Comparison of ENCODE assay signal across 19 mouse cellular contexts in genomic region chr17:70967646-70968045, GRCm38 (mm10). TPM values are rescaled to one million over a fixed set of nuclear protein-coding genes. Genes with fewer than 3 reads are reported as not detected.
DNase-seq lines count a peak whose midpoint lies in the region; ATAC-seq lines count a peak whose summit lies in the region.
"Had no signal": no experiment of that assay in that cellular context is flagged by ENCODE, and none has a peak within 500 bp of the region (broad histone marks: within the 10 kb centered on the region; RNA-seq: fewer than 3 reads in every experiment).

No protein-coding gene starts in this region.

- no peaks in the 10 kb centered on the region for H3K36me3 ChIP-seq in hindbrain, embryonic 10.5 days
- no peaks in the 10 kb centered on the region for H3K36me3 ChIP-seq in hindbrain, embryonic 16.5 days (ENCODE audit: control insufficient read depth, insufficient read depth, low read length)
- no peaks in the 10 kb centered on the region for H3K36me3 ChIP-seq in midbrain, embryonic 14.5 days (ENCODE audit: control insufficient read depth, insufficient read depth, low read length)
- H3K36me3 ChIP-seq in midbrain, embryonic 11.5 days (ENCODE audit: control insufficient read depth, insufficient read depth, low read length): no peaks in the 10 kb centered on the region
- H3K36me3 ChIP-seq: neural tube, embryonic 12.5 days had no signal

- ATAC-seq in hindbrain, embryonic 16.5 days: no peak
- no peak for ATAC-seq in midbrain, embryonic 14.5 days (ENCODE audit: low FRiP score, low TSS enrichment)
- ATAC-seq in midbrain, embryonic 11.5 days (ENCODE audit: low FRiP score): no peak
- 0 out of 2 replicates have a peak, but pooled peaks have one; percentile 7 for ATAC-seq in monocyte, adult 5-6 weeks (replicated peaks; ENCODE audit: insufficient number of reproducible peaks, low FRiP score, low TSS enrichment, poor library complexity, severe bottlenecking)
- no peak for ATAC-seq in activated CD4-positive, CD25-positive, alpha-beta regulatory T cell, adult 4 months
- ATAC-seq: forebrain, embryonic 13.5 days; midbrain, embryonic 16.5 days; Patski had no signal

- 56% methylated on average over 12 of the region's 12 CpGs for WGBS in hindbrain, embryonic 10.5 days
- WGBS in hindbrain, embryonic 16.5 days: 49% methylated on average over 12 of the region's 12 CpGs
- 40% methylated on average over 12 of the region's 12 CpGs for WGBS in midbrain, embryonic 14.5 days
- 52% methylated on average over 12 of the region's 12 CpGs for WGBS in midbrain, embryonic 11.5 days

- H3K4me2 ChIP-seq in hindbrain, embryonic 16.5 days (ENCODE audit: low read length): no peak overlapping the region
- H3K4me2 ChIP-seq in midbrain, embryonic 14.5 days (ENCODE audit: low read length): no peak overlapping the region
- no peak overlapping the region; the same call in 1 of the 2 replicates for H3K4me2 ChIP-seq in midbrain, embryonic 11.5 days
- H3K4me2 ChIP-seq: forebrain, embryonic 13.5 days; neural tube, embryonic 12.5 days had no signal

- no peak overlapping the region for H3K4me3 ChIP-seq in hindbrain, embryonic 10.5 days
- H3K4me3 ChIP-seq in hindbrain, embryonic 16.5 days (ENCODE audit: low read length): no peak overlapping the region
- H3K4me3 ChIP-seq in midbrain, embryonic 14.5 days (replicated peaks; ENCODE audit: low read depth, low read length): no peak overlapping the region
- no peak overlapping the region for H3K4me3 ChIP-seq in midbrain, embryonic 11.5 days (ENCODE audit: low read depth, low read length)
- H3K4me3 ChIP-seq: forebrain, embryonic 13.5 days; neural tube, embryonic 12.5 days had no signal

- H3K27ac ChIP-seq in hindbrain, embryonic 10.5 days: no peak overlapping the region
- H3K27ac ChIP-seq in hindbrain, embryonic 16.5 days (ENCODE audit: low read depth, low read length): no peak overlapping the region
- H3K27ac ChIP-seq in midbrain, embryonic 14.5 days (replicated peaks; ENCODE audit: low read depth, low read length): no peak overlapping the region
- H3K27ac ChIP-seq in midbrain, embryonic 11.5 days (ENCODE audit: low read depth, low read length): no peak overlapping the region
- H3K27ac ChIP-seq: forebrain, embryonic 13.5 days; neural tube, embryonic 12.5 days had no signal

- peaks cover 3% of the 10 kb centered on the region; the same call in 1 of the 2 replicates for H3K27me3 ChIP-seq in hindbrain, embryonic 10.5 days (ENCODE audit: insufficient read depth, poor library complexity, severe bottlenecking)
- no peaks in the 10 kb centered on the region for H3K27me3 ChIP-seq in hindbrain, embryonic 16.5 days (replicated peaks; ENCODE audit: control insufficient read depth, insufficient read depth, low read length)
- H3K27me3 ChIP-seq in midbrain, embryonic 14.5 days (ENCODE audit: control insufficient read depth, insufficient read depth, low read length): no peaks in the 10 kb centered on the region
- H3K27me3 ChIP-seq in midbrain, embryonic 11.5 days (ENCODE audit: control insufficient read depth, insufficient read depth, low read length): no peaks in the 10 kb centered on the region
- H3K27me3 ChIP-seq: forebrain, embryonic 13.5 days; neural tube, embryonic 12.5 days; Patski had no signal

- peaks cover 20% of the 10 kb centered on the region for H3K4me1 ChIP-seq in hindbrain, embryonic 10.5 days (replicated peaks)
- no peaks in the 10 kb centered on the region for H3K4me1 ChIP-seq in hindbrain, embryonic 16.5 days (ENCODE audit: control insufficient read depth, insufficient read depth, low read depth, low read length)
- H3K4me1 ChIP-seq in midbrain, embryonic 14.5 days (ENCODE audit: control insufficient read depth, insufficient read depth, low read length): 0 out of 2 replicates have a peak, but pooled peaks cover 2% of the 10 kb centered on the region
- peaks cover 7% of the 10 kb centered on the region for H3K4me1 ChIP-seq in midbrain, embryonic 11.5 days (ENCODE audit: control insufficient read depth, insufficient read depth, low read length)
- H3K4me1 ChIP-seq: neural tube, embryonic 12.5 days had no signal

- no peaks in the 10 kb centered on the region for H3K9me3 ChIP-seq in hindbrain, embryonic 10.5 days
- H3K9me3 ChIP-seq in hindbrain, embryonic 16.5 days (ENCODE audit: control insufficient read depth, low read length): no peaks in the 10 kb centered on the region
- H3K9me3 ChIP-seq in midbrain, embryonic 14.5 days (ENCODE audit: control insufficient read depth, low read length): no peaks in the 10 kb centered on the region
- H3K9me3 ChIP-seq in midbrain, embryonic 11.5 days (ENCODE audit: control insufficient read depth, low read length): no peaks in the 10 kb centered on the region
- H3K9me3 ChIP-seq: forebrain, embryonic 13.5 days; neural tube, embryonic 12.5 days had no signal

- H3K9ac ChIP-seq in hindbrain, embryonic 16.5 days (ENCODE audit: low read depth, low read length): no peak overlapping the region
- no peak overlapping the region for H3K9ac ChIP-seq in midbrain, embryonic 14.5 days (replicated peaks; ENCODE audit: low read length)
- no peak overlapping the region for H3K9ac ChIP-seq in midbrain, embryonic 11.5 days (ENCODE audit: low read length)
- H3K9ac ChIP-seq: forebrain, embryonic 13.5 days; neural tube, embryonic 12.5 days had no signal

- peak; percentile 9 for DNase-seq in hindbrain, embryonic 10.5 days (ENCODE audit: low spot score)
- peak; percentile 11 for DNase-seq in midbrain, embryonic 14.5 days
- no peak for DNase-seq in midbrain, embryonic 11.5 days (ENCODE audit: low spot score, missing footprints)
- DNase-seq in T-cell, adult 2 months (ENCODE audit: low spot score): peak; percentile 24
- DNase-seq in heart, postnatal 14 days: no peak
- DNase-seq: adrenal gland, postnatal 36 days; cerebellum, adult 9-10 months; kidney, adult 18-20 months; kidney, postnatal 36 days; liver; lung, adult 2 months; lung, postnatal 4 days had no signal

- intact Hi-C loops in heart, postnatal 14 days (cut with DNase I): loop anchor here (1.0 to 10.0 kb wide), 4 partner anchors 212 to 443 kb away; no protein-coding TSS in a partner anchor

RNA-seq across cellular contexts. Expression of gene Myom1, which starts 34.8 kb away (rescaled TPM):
- 0.99 and 2.7 TPM in 2 replicates for polyA plus RNA-seq in hindbrain, embryonic 10.5 days (2016; fragmentation: Nextera tagmentation; extraction: Ambion mirVana)
- polyA plus RNA-seq in hindbrain, embryonic 16.5 days (2015; fragmentation: Nextera tagmentation; extraction: Ambion mirVana): 0.91 and 2.7 TPM in 2 replicates
- polyA plus RNA-seq in midbrain, embryonic 14.5 days (2014; fragmentation: Nextera tagmentation; extraction: Ambion mirVana): 0.85 and 1.3 TPM in 2 replicates
- polyA plus RNA-seq in midbrain, embryonic 11.5 days (2014; fragmentation: Nextera tagmentation; extraction: Ambion mirVana): 1.3 and 1.4 TPM in 2 replicates
- total RNA-seq in monocyte, adult 5-6 weeks (2017): 3.4 to 10.7 TPM (median 5.0 TPM) in 3 replicates
- 1,000 to 10,000 TPM; 1,141 to 1,154 TPM for total RNA-seq in heart, postnatal 14 days (2021)
- under 1 TPM in 1 of 2 experiments, not detected in 1; 0.26 TPM for polyA plus RNA-seq in activated CD4-positive, CD25-positive, alpha-beta regulatory T cell, adult 4 months (2017; shearing (Covaris generic))

RNA-seq across cellular contexts. Expression of gene Myl12a, which starts 35.0 kb away (rescaled TPM):
- 427 and 441 TPM in 2 replicates for polyA plus RNA-seq in hindbrain, embryonic 10.5 days (2016; fragmentation: Nextera tagmentation; extraction: Ambion mirVana)
- 106 and 118 TPM in 2 replicates for polyA plus RNA-seq in hindbrain, embryonic 16.5 days (2015; fragmentation: Nextera tagmentation; extraction: Ambion mirVana)
- polyA plus RNA-seq in midbrain, embryonic 14.5 days (2014; fragmentation: Nextera tagmentation; extraction: Ambion mirVana): 72.1 and 109 TPM in 2 replicates
- 375 and 403 TPM in 2 replicates for polyA plus RNA-seq in midbrain, embryonic 11.5 days (2014; fragmentation: Nextera tagmentation; extraction: Ambion mirVana)
- total RNA-seq in monocyte, adult 5-6 weeks (2017): 295 to 317 TPM (median 304 TPM) in 3 replicates
- total RNA-seq in heart, postnatal 14 days (2021): 100 to 1,000 TPM; 728 to 823 TPM
- 100 to 1,000 TPM; 693 to 929 TPM for polyA plus RNA-seq in activated CD4-positive, CD25-positive, alpha-beta regulatory T cell, adult 4 months (2017; shearing (Covaris generic))

Comparison
In these comparisons a context has a peak if more than half of its experiments do, and no peak if none do; other contexts are left out.
1. DNase-seq: peak in hindbrain, embryonic 10.5 days (single experiment), midbrain, embryonic 14.5 days (single experiment) and T-cell, adult 2 months (single experiment); none in midbrain, embryonic 11.5 days (single experiment) and heart, postnatal 14 days (0 of 2).